Mouse (Mus musculus): ENCODE measurements around the gene Smco4. TPM values are rescaled to one million over a fixed set of nuclear protein-coding genes. Genes with fewer than 3 reads are reported as not detected.

Smco4 gene
- polyA plus RNA-seq, 1 experiment: 27.1 TPM

DNA sequence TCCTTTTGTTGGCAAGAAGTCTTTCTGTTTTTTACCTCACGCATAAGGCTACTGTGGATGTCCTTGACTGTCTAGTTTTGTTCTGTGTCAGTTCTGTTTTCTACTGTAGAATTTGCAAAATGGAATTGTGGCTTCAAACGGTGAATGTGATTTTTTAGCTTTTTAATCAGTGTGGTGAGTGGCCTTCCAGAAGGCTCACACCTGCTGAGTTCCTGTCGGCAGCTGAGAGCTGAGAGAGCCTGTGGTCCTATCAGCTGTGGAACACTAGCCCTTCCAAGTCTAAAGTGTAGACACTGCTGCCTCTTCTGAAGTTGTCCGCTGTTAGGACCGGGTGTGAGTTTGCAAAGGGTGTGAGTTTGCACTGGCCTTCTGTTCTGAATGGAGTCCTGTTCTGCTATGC lies 29.7 kb downstream of the Smco4 start:
- no peak for TF ChIP-seq POLR2A (IDR thresholded peaks at IDR 0.05; ENCODE audit: borderline replicate concordance, extremely low read depth, low read depth, low read length)
- no peak for TF ChIP-seq CTCF (IDR thresholded peaks at IDR 0.05; ENCODE audit: insufficient read depth, low read length)
- WGBS: 60% methylated on average over 5 of the region's 5 CpGs
- Histone ChIP-seq H3K4me3 (replicated peaks; ENCODE audit: extremely low read depth, low read depth, low read length) (no peak overlapping the region), H3K4me1 (ENCODE audit: control insufficient read depth, insufficient read depth, low read length) (peaks cover 26% of the 10 kb centered on the region)
- DNase-seq: no peak

DNA sequence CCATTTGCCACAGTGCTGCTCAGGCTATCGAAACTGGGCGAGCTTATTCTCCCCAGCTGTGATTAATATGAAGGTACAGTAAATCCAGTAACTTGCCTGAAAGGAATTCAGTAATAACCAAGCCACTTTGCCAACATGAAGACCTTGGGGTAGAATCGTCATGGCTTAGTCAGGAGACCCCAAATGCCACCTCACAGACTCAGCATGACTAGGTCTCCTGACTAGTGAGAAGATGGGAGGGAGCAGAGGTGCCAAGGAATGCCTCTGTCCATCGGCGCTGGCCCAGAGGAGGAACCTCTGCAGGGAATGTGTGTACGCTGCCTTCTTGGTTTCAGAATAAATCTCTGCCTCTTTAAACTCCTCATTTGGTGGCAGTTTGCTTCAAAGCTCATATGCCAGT lies 30.4 kb downstream of the Smco4 start:
- DNase-seq: no peak
- no peak overlapping the region for H3K4me3 ChIP-seq (replicated peaks; ENCODE audit: extremely low read depth, low read depth, low read length)
- WGBS: 81% methylated on average over 6 of the region's 6 CpGs
- TF ChIP-seq CTCF (IDR thresholded peaks at IDR 0.05; ENCODE audit: insufficient read depth, low read length) (no peak), POLR2A (IDR thresholded peaks at IDR 0.05; ENCODE audit: borderline replicate concordance, extremely low read depth, low read depth, low read length) (no peak)
- H3K4me1 ChIP-seq (ENCODE audit: control insufficient read depth, insufficient read depth, low read length): peaks cover 28% of the 10 kb centered on the region

DNA sequence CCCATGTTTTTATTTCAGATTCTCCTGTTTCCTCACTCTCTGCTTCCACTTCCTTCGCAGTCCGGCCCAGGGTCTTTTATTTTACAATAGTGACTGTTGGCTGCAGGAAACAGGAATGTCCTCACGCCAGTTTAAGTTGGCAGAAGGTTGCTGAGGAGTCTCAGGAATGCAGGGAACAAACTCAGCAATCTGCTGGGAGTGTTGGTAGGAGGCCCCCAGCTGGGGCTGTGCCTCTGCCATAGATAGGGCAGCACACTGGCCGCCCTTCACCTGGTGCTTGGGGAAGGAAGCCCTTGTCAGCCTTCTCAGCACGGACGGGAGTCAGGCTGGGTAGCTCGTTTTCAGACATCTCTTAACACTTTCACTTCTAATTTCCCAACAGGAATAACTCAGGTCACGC lies 32.0 kb downstream of the Smco4 start:
- Histone ChIP-seq H3K4me1 (ENCODE audit: control insufficient read depth, insufficient read depth, low read length) (peaks cover 44% of the 10 kb centered on the region), H3K4me3 (replicated peaks; ENCODE audit: extremely low read depth, low read depth, low read length) (peak overlapping the region; percentile 24)
- peak; percentile 49 for DNase-seq
- WGBS: 26% methylated on average over 8 of the region's 8 CpGs
- TF ChIP-seq CTCF (IDR thresholded peaks at IDR 0.05; ENCODE audit: insufficient read depth, low read length) (no peak), POLR2A (IDR thresholded peaks at IDR 0.05; ENCODE audit: borderline replicate concordance, extremely low read depth, low read depth, low read length) (no peak)

DNA sequence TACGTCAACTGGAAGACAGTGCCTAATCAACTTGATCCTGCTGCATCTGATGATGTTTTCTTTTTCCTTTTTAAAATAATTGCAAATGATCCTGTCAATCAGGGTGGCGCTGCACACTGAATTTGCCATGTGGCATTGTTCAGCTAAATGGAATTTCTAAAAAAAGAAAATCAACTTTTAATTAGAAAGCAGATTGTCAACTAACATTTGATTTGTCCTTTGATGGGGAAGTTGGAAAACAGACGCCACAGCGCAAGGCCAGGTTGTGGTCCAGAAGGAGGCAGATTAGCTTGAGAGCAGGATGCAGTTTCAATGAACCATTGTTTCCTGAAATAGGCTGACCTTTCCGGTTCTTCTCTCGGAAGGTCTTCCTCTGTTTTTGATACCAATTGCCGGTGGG lies 33.3 kb downstream of the Smco4 start:
- TF ChIP-seq POLR2A (IDR thresholded peaks at IDR 0.05; ENCODE audit: borderline replicate concordance, extremely low read depth, low read depth, low read length) (no peak), CTCF (IDR thresholded peaks at IDR 0.05; ENCODE audit: insufficient read depth, low read length) (no peak)
- H3K4me1 ChIP-seq (ENCODE audit: control insufficient read depth, insufficient read depth, low read length): peaks cover 46% of the 10 kb centered on the region
- no peak for DNase-seq
- whole genome bisulfite sequencing: 53% methylated on average over 7 of the region's 7 CpGs
- no peak overlapping the region for H3K4me3 ChIP-seq (replicated peaks; ENCODE audit: extremely low read depth, low read depth, low read length)

DNA sequence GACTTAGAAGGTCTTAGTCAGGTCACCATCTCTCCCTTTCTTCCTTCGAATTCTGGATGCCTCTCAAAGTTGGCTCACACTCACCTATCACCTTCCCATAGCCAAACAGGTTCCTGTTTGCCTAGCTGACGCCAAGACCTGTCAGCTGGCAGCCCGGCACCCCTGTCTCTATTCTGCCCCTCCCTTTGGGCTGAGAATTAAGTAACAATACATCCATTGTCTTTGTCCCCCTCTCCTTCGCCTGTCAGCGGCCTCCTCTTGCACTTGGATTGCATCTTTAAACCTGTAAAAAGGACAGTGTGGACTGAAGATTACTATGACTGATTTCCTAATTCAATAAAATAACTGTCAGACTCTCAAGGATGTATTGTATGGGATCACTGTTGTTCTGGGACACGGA lies 34.6 kb downstream of the Smco4 start:
- DNase-seq: no peak
- Histone ChIP-seq H3K4me3 (replicated peaks; ENCODE audit: extremely low read depth, low read depth, low read length) (no peak overlapping the region), H3K4me1 (ENCODE audit: control insufficient read depth, insufficient read depth, low read length) (peaks cover 46% of the 10 kb centered on the region)
- WGBS: 41% methylated on average over 6 of the region's 6 CpGs
- TF ChIP-seq POLR2A (IDR thresholded peaks at IDR 0.05; ENCODE audit: borderline replicate concordance, extremely low read depth, low read depth, low read length): no peak
- no peak for TF ChIP-seq CTCF (IDR thresholded peaks at IDR 0.05; ENCODE audit: insufficient read depth, low read length)

DNA sequence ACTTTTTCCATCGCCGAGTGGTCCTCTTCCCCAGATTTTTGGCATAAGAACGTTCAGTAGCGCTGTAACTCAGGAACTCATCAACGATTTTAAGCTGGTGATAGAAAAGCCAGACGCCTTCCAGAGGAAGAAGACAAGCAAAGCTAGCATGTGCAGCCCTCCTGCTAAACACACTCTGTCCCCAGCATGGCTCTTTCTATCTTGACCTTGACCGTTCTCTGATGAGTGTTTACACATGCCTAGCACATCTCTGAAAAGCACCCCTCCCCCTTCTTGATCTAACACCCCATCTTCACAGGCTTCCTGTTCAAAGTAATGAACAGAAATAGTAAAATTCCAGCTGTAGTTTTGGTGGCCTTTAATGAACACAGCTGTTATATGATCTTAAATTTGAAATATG lies 35.1 kb downstream of the Smco4 start:
- no peak overlapping the region for H3K4me3 ChIP-seq (replicated peaks; ENCODE audit: extremely low read depth, low read depth, low read length)
- no peak for DNase-seq
- TF ChIP-seq POLR2A (IDR thresholded peaks at IDR 0.05; ENCODE audit: borderline replicate concordance, extremely low read depth, low read depth, low read length): no peak
- no peak for TF ChIP-seq CTCF (IDR thresholded peaks at IDR 0.05; ENCODE audit: insufficient read depth, low read length)
- H3K4me1 ChIP-seq (ENCODE audit: control insufficient read depth, insufficient read depth, low read length): peaks cover 46% of the 10 kb centered on the region
- WGBS: 44% methylated on average over 7 of the region's 7 CpGs

DNA sequence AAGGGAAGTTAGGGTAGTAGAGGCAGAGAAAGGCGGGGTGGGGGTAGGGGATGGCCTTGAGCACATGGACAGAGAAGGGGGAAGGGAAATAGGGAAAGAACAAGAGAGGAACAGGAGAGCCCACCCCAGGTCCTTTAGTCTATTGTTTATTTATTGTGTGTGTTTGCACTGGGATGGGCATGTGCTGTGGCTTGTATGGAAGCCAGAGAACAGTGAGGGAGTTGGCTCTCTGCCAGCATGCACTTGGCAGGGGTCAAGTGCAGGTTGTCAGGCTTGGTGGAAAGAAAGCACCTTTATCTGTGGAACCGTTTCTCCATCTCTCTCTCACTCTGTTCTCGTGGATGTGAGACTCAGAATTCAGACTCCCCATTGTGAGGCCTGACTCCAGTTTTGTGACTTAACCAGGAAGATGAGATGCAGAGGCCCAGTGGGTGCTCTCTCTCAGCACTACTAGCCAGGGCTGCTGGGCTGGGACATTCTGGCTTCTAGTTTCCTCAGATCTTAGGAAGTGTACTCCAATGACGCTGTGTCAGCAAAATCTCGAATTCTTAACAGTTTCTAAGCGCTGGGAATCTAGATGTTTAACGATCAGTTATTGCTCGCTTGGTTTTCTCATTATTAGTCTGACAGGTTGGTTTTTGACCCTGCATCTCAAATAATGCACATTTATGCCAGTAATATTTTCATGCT lies 36.2 kb downstream of the Smco4 start:
- Histone ChIP-seq H3K4me1 (ENCODE audit: control insufficient read depth, insufficient read depth, low read length) (peaks cover 44% of the 10 kb centered on the region), H3K4me3 (replicated peaks; ENCODE audit: extremely low read depth, low read depth, low read length) (no peak overlapping the region)
- WGBS: 45% methylated on average over 8 of the region's 8 CpGs
- TF ChIP-seq POLR2A (IDR thresholded peaks at IDR 0.05; ENCODE audit: borderline replicate concordance, extremely low read depth, low read depth, low read length) (no peak), CTCF (IDR thresholded peaks at IDR 0.05; ENCODE audit: insufficient read depth, low read length) (no peak)
- peak; percentile 57 for DNase-seq

DNA sequence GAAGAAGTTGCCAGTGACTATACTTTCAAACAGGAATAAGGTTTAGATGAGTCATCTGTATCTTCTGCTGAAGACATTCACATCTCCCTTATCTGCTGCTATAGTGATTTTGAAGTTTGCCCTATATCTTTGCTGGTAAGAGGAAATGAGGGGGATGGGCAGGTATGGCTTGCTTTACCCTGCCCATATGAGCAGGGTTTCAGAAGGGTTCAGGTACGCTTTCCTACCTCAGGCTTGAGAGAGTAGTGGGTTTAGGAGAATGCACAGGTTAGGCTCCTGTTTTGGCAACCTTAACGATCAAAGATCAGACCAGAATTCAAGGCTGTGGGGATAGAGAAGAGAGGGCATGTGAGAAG lies 36.7 kb downstream of the Smco4 start:
- no peak for TF ChIP-seq CTCF (IDR thresholded peaks at IDR 0.05; ENCODE audit: insufficient read depth, low read length)
- TF ChIP-seq POLR2A (IDR thresholded peaks at IDR 0.05; ENCODE audit: borderline replicate concordance, extremely low read depth, low read depth, low read length): no peak
- H3K4me1 ChIP-seq (ENCODE audit: control insufficient read depth, insufficient read depth, low read length): peaks cover 49% of the 10 kb centered on the region
- no peak overlapping the region for H3K4me3 ChIP-seq (replicated peaks; ENCODE audit: extremely low read depth, low read depth, low read length)
- whole genome bisulfite sequencing: 80% methylated on average over 2 of the region's 2 CpGs
- DNase-seq: no peak

DNA sequence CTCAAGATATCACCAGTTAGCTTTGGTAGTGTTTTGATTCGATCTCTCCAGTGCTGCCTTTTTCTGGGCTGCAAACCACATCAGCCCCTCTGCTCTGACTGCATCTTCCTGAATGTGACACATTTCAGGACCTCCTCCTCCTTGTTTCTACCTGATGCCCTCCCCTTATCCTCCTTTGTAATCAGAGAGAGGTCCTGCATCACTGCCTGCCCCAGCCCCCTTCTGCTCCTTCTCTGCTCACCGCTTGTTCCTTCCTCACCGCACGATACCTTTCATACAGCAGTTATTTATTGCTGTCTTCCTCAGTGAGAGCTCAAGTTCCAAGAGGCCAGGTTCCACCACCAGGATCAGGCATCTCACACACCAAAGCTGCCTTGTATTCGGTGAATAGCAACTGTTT lies 38.0 kb downstream of the Smco4 start:
- no peak for TF ChIP-seq POLR2A (IDR thresholded peaks at IDR 0.05; ENCODE audit: borderline replicate concordance, extremely low read depth, low read depth, low read length)
- TF ChIP-seq CTCF (IDR thresholded peaks at IDR 0.05; ENCODE audit: insufficient read depth, low read length): no peak
- Histone ChIP-seq H3K4me3 (replicated peaks; ENCODE audit: extremely low read depth, low read depth, low read length) (no peak overlapping the region), H3K4me1 (ENCODE audit: control insufficient read depth, insufficient read depth, low read length) (peaks cover 50% of the 10 kb centered on the region)
- WGBS: 76% methylated on average over 5 of the region's 5 CpGs
- DNase-seq: no peak

DNA sequence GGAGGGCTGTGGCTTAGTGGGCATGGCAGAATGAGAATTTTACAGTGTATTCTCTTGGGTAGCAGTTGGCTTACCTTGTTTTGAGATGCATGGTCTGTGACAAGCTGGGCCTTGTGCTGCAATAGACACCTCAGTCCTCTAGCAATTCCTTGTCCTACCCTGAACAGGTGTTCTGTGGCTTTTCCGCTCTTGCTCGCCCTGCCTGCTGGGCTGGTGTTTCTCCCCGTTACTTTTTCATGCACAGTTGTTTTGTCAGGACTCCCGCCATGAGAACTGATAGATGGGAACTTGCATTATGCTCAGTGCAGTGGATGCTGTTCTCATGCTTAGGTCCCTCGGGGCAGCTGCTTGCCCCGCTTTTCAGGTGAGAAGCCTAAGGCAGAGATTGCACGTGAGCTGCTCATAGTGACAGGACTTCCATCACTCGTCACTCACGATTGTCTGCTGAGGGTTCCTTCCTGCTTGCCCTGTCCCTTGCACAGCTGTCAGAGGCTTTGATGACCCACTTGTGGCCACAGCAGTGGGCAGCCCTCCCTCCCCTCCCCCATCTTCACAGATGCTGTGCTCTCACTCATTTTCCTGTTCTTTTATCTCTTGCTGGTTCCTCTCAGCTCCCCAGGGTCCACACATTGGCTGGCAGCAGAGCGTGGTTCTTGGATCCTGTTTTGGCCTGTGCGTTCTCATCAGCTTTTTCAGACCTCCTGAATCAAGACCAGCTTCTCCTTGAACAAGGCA lies 40.3 kb downstream of the Smco4 start:
- Histone ChIP-seq H3K4me1 (ENCODE audit: control insufficient read depth, insufficient read depth, low read length) (peaks cover 36% of the 10 kb centered on the region), H3K4me3 (replicated peaks; ENCODE audit: extremely low read depth, low read depth, low read length) (no peak overlapping the region)
- 76% methylated on average over 11 of the region's 11 CpGs for WGBS
- DNase-seq: no peak
- TF ChIP-seq CTCF (IDR thresholded peaks at IDR 0.05; ENCODE audit: insufficient read depth, low read length) (no peak), POLR2A (IDR thresholded peaks at IDR 0.05; ENCODE audit: borderline replicate concordance, extremely low read depth, low read depth, low read length) (no peak)

Data from lung, adult 2 months (tissue).